Mouse (Mus musculus): ENCODE results near the gene Cyp4f16. TPM values are rescaled to one million over a fixed set of nuclear protein-coding genes. Genes with fewer than 3 reads are reported as not detected.
"Not testable (repeated sequence)": the region's sequence is repeated elsewhere in the genome, so short reads cannot be mapped to it uniquely, and the experiment has no call there.

Cyp4f16 gene
- polyA plus RNA-seq, 2 experiments = 16.7 to 34.0 TPM

- Histone ChIP-seq H3K4me3 (replicated peaks; ENCODE audit: low read length) (no peak overlapping the region), H3K27ac (replicated peaks; ENCODE audit: low read depth, low read length) (no peak overlapping the region)
- no peak for TF ChIP-seq POLR2A (IDR thresholded peaks at IDR 0.05; ENCODE audit: borderline replicate concordance, extremely low read depth, insufficient read depth, insufficient read length)
These were observed 14.8 kb downstream of the Cyp4f16 start for GRCm38 (mm10) chr17:32550900-32551770.

GRCm38 (mm10) chr17:32553016-32553415 lies 16.7 kb downstream of the Cyp4f16 start:
- not testable (repeated sequence) for DNase-seq (ENCODE audit: low spot score); H3K9me3 ChIP-seq (ENCODE audit: control insufficient read depth, low read length); H3K4me2 ChIP-seq (replicated peaks; ENCODE audit: low read depth, low read length, severe bottlenecking); H3K4me1 ChIP-seq (ENCODE audit: control insufficient read depth, insufficient read depth, low read length); ATAC-seq (ENCODE audit: low FRiP score, low read depth); H3K36me3 ChIP-seq (ENCODE audit: control insufficient read depth, insufficient read depth, low read length); H3K27ac ChIP-seq (replicated peaks; ENCODE audit: low read depth, low read length); H3K4me3 ChIP-seq (replicated peaks; ENCODE audit: low read length); H3K9ac ChIP-seq (ENCODE audit: low read depth, low read length, severe bottlenecking); H3K27me3 ChIP-seq (ENCODE audit: control insufficient read depth, insufficient read depth, low read length)
- 58% methylated on average over 1 of the region's 1 CpGs for WGBS

More at GRCm38 (mm10) chr17:32550900-32551770, 14.8 kb downstream of the Cyp4f16 start:
- H3K27me3 ChIP-seq (ENCODE audit: control insufficient read depth, insufficient read depth, low read length) = no peaks in the 10 kb centered on the region
- peak overlapping the region; percentile 25; the same call in 1 of the 2 replicates for H3K4me2 ChIP-seq (replicated peaks; ENCODE audit: low read depth, low read length, severe bottlenecking)
- H3K36me3 ChIP-seq (ENCODE audit: control insufficient read depth, insufficient read depth, low read length) = no peaks in the 10 kb centered on the region
- peak; percentile 51 for DNase-seq (ENCODE audit: low spot score)
- no peaks in the 10 kb centered on the region for H3K4me1 ChIP-seq (ENCODE audit: control insufficient read depth, insufficient read depth, low read length)
- H3K9me3 ChIP-seq (ENCODE audit: control insufficient read depth, low read length) = no peaks in the 10 kb centered on the region
- no peak for ATAC-seq (ENCODE audit: low FRiP score, low read depth)
- H3K9ac ChIP-seq (ENCODE audit: low read depth, low read length, severe bottlenecking) = no peak overlapping the region
- 18% methylated on average over 20 of the region's 20 CpGs for WGBS

GRCm38 (mm10) chr17:32554368-32554767 lies 18.0 kb downstream of the Cyp4f16 start:
- 75% methylated on average over 9 of the region's 9 CpGs for WGBS
- H3K9me3 ChIP-seq (ENCODE audit: control insufficient read depth, low read length); DNase-seq (ENCODE audit: low spot score); H3K36me3 ChIP-seq (ENCODE audit: control insufficient read depth, insufficient read depth, low read length); H3K27me3 ChIP-seq (ENCODE audit: control insufficient read depth, insufficient read depth, low read length); H3K27ac ChIP-seq (replicated peaks; ENCODE audit: low read depth, low read length); H3K4me3 ChIP-seq (replicated peaks; ENCODE audit: low read length); H3K4me1 ChIP-seq (ENCODE audit: control insufficient read depth, insufficient read depth, low read length); H3K9ac ChIP-seq (ENCODE audit: low read depth, low read length, severe bottlenecking); H3K4me2 ChIP-seq (replicated peaks; ENCODE audit: low read depth, low read length, severe bottlenecking); ATAC-seq (ENCODE audit: low FRiP score, low read depth): not testable (repeated sequence)

- not testable (repeated sequence) for DNase-seq (ENCODE audit: low spot score); H3K9me3 ChIP-seq (ENCODE audit: control insufficient read depth, low read length); H3K4me3 ChIP-seq (replicated peaks; ENCODE audit: low read length); H3K27ac ChIP-seq (replicated peaks; ENCODE audit: low read depth, low read length); H3K9ac ChIP-seq (ENCODE audit: low read depth, low read length, severe bottlenecking); H3K27me3 ChIP-seq (ENCODE audit: control insufficient read depth, insufficient read depth, low read length); H3K36me3 ChIP-seq (ENCODE audit: control insufficient read depth, insufficient read depth, low read length); ATAC-seq (ENCODE audit: low FRiP score, low read depth); H3K4me1 ChIP-seq (ENCODE audit: control insufficient read depth, insufficient read depth, low read length); H3K4me2 ChIP-seq (replicated peaks; ENCODE audit: low read depth, low read length, severe bottlenecking)
- WGBS = 86% methylated on average over 2 of the region's 2 CpGs
These were observed 26.9 kb downstream of the Cyp4f16 start for GRCm38 (mm10) chr17:32563301-32563700.

GRCm38 (mm10) chr17:32573286-32573685 lies 36.9 kb downstream of the Cyp4f16 start:
- H3K27me3 ChIP-seq (ENCODE audit: control insufficient read depth, insufficient read depth, low read length); H3K4me2 ChIP-seq (replicated peaks; ENCODE audit: low read depth, low read length, severe bottlenecking); H3K27ac ChIP-seq (replicated peaks; ENCODE audit: low read depth, low read length); ATAC-seq (ENCODE audit: low FRiP score, low read depth); H3K9ac ChIP-seq (ENCODE audit: low read depth, low read length, severe bottlenecking); H3K4me1 ChIP-seq (ENCODE audit: control insufficient read depth, insufficient read depth, low read length); H3K9me3 ChIP-seq (ENCODE audit: control insufficient read depth, low read length); H3K36me3 ChIP-seq (ENCODE audit: control insufficient read depth, insufficient read depth, low read length); H3K4me3 ChIP-seq (replicated peaks; ENCODE audit: low read length); DNase-seq (ENCODE audit: low spot score): not testable (repeated sequence)
- 84% methylated on average over 2 of the region's 2 CpGs for WGBS

Measured in limb, embryonic 14.5 days (tissue).